Mouse (Mus musculus): ENCODE measurements around the gene Lrg1. TPM values are rescaled to one million over a fixed set of nuclear protein-coding genes. Genes with fewer than 3 reads are reported as not detected.

Lrg1 gene
- total and polyA plus RNA-seq, 3 experiments, result not detected

DNA sequence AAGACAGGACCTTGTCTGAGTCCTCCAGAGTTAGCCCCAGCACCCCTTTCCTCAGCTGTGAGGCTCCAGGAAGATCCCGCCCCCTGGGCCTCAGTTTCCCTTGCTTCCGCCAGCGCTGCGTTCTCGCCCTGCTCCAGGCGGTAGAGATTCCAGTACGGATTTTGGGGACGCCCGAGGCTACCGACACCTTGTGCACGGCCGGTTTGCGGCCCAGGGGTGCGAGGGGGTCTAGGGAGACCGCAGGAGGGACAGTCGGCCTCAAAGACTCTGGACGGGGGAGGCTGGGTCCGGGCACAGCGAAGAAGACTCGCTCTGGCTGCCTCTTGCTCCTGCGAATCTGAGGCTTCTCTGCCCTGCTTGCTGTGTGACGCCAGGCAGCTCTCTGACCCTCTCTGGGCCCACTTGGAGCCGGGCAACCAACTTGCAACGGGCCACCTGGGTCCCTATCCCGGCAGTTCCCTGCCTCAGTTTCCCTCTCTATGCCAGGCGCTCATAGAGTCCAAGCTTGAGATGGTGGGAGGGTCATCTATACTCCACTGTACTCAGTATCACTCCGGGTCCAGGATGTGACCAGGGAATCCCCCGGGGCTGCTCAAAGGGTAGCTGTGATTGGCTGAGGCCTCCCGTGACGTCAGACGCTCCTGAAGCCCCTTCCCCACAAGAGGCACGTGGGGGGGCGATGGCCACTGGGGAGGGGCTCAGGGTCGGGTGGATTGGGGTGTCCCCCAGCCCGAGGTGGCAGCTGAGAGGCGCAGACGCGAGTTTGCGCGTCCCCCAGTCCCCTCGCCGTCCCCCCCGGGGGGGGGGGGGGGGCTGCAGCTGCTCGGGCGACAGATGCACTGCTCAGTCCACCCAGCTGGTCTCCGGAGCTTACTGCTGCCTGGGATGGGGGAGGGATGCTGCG lies 20.2 kb upstream of the Lrg1 start:
- in situ Hi-C loops (cut with MboI; ENCODE audit: low pct_ligation_motif_present, low pct_unique_long_range_greater_than_20kb, low sequenced_read_pairs), result no loop called here
- no peaks in the 10 kb centered on the region for H3K9me3 ChIP-seq (replicated peaks; ENCODE audit: low read length)
- no peaks in the 10 kb centered on the region for H3K79me2 ChIP-seq (replicated peaks; ENCODE audit: control insufficient read depth, extremely low read depth, insufficient read depth, poor library complexity, severe bottlenecking)
- dilution Hi-C loops (cut with MboI; ENCODE audit: extremely low pct_ligation_motif_present, extremely low pct_unique_long_range_greater_than_20kb, low sequenced_read_pairs), result no loop called here
- TF ChIP-seq UBTF (IDR thresholded peaks at IDR 0.05; ENCODE audit: low read depth, low read length) (no peak), USF2 (conservative IDR thresholded peaks at IDR 0.05; ENCODE audit: low read depth, low read length) (no peak), NELFE (IDR thresholded peaks at IDR 0.05; ENCODE audit: low read depth, low read length) (no peak), CTCF (conservative IDR thresholded peaks at IDR 0.05 in 1 of 2, IDR thresholded peaks at IDR 0.05 in 1 of 2; ENCODE audit: low read depth in 2 of 2, low read length in 2 of 2) (no peak), MXI1 (IDR thresholded peaks at IDR 0.05; ENCODE audit: low read depth, low read length) (no peak), SMC3 (IDR thresholded peaks at IDR 0.05; ENCODE audit: low read depth, low read length) (no peak), ELF1 (IDR thresholded peaks at IDR 0.05; ENCODE audit: low read depth, low read length) (no peak), CHD1 (IDR thresholded peaks at IDR 0.05; ENCODE audit: low read depth, low read length) (no peak), NRF1 (IDR thresholded peaks at IDR 0.05; ENCODE audit: low read depth, low read length) (no peak), TBP (conservative IDR thresholded peaks at IDR 0.05; ENCODE audit: low read depth, low read length) (no peak), KAT2A (IDR thresholded peaks at IDR 0.05; ENCODE audit: insufficient replicate concordance, low read length) (no peak), JUND (conservative IDR thresholded peaks at IDR 0.05; ENCODE audit: low read depth, low read length) (no peak), JUN (IDR thresholded peaks at IDR 0.05; ENCODE audit: insufficient read depth, low read depth, low read length) (no peak), ZMIZ1 (IDR thresholded peaks at IDR 0.05; ENCODE audit: low read depth, low read length) (no peak), TCF12 (IDR thresholded peaks at IDR 0.05; ENCODE audit: low read depth, low read length) (no peak), HCFC1 (IDR thresholded peaks at IDR 0.05; ENCODE audit: low read depth, low read length) (no peak), IRF4 (IDR thresholded peaks at IDR 0.05; ENCODE audit: low read depth, low read length) (no peak), MAFK (IDR thresholded peaks at IDR 0.05; ENCODE audit: insufficient replicate concordance, low read length) (no peak), ETS1 (conservative IDR thresholded peaks at IDR 0.05; ENCODE audit: low read depth, low read length) (no peak)
- H3K27ac ChIP-seq (ENCODE audit: insufficient read depth, low read depth), result no peak overlapping the region
- no peak overlapping the region for H3K9ac ChIP-seq (ENCODE audit: insufficient read depth, low read depth)
- peaks cover 10 to 55% of the 10 kb centered on the region in 2 experiments for H3K4me1 ChIP-seq (ENCODE audit: control insufficient read depth in 1 of 2, insufficient read depth in 2 of 2)
- peaks cover 100% of the 10 kb centered on the region for H3K27me3 ChIP-seq (replicated peaks)
- no peak overlapping the region for H3K4me2 ChIP-seq (ENCODE audit: insufficient read depth, low read depth, poor library complexity, severe bottlenecking)
- H3K36me3 ChIP-seq (replicated peaks in 1 of 2; ENCODE audit: control insufficient read depth in 1 of 2, insufficient read depth in 1 of 2, low read length in 1 of 2), result no peaks in the 10 kb centered on the region
- DNase-seq (ENCODE audit: extremely low read depth), result no peak
- H3K4me3 ChIP-seq (replicated peaks in 1 of 3; ENCODE audit: low read depth in 2 of 3, low read length in 2 of 3, poor library complexity in 1 of 3), result no peak overlapping the region

All from CH12.LX (cell line).